Mouse (Mus musculus) embryonic fibroblast, embryonic 13.5 days (primary cell): Measurements from ENCODE around the gene Bace2.

Experiments
- CTCF ChIP-seq: IDR thresholded peaks from 2 replicates; pipeline ENCODE4 v1.5.1; 2011; ENCODE audit warnings: mild to moderate bottlenecking, control low read depth, low read length, moderate library complexity, borderline replicate concordance; ENCODE audit not compliant: insufficient read depth
- POLR2A ChIP-seq: IDR thresholded peaks from 2 replicates; pipeline ENCODE4 v1.6.1; 2011; ENCODE audit warnings: low read depth, mild to moderate bottlenecking, control low read depth, low read length, moderate library complexity

DNA sequence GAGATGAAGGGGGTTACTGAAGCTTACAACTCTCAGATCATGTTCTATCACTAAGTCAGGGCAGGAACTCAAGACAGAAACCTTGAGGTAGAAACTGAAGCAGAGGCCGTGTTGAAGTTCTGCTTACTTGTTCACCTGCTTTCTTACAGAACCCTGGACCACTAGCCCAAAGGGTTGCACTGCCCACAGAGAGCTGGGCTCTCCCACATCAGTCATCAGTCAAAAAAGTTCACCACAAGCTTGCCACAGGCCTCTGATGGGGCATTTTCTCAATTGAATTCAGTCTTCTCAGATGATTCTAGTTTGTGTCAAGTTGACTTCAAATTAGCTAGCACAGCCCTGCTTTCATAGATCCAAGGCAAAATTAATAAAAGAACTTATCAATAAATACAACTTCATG lies 103.3 kb downstream of the Bace2 start:
- TF ChIP-seq CTCF (no peak), POLR2A (no peak)
